Mouse (Mus musculus): ENCODE measurements around the gene Slc1a7. TPM values are rescaled to one million over a fixed set of nuclear protein-coding genes. Genes with fewer than 3 reads are reported as not detected.

Gene Slc1a7
- polyA plus RNA-seq, 1 experiment from 2014 or later = 0.19 TPM

GRCm38 (mm10) chr4:107980002-107980600, 12.0 kb downstream of the Slc1a7 start:
- Histone ChIP-seq H3K36me3 (ENCODE audit: control insufficient read depth, insufficient read depth, low read length) (no peaks in the 10 kb centered on the region), H3K9ac (ENCODE audit: low read length) (no peak overlapping the region), H3K27me3 (ENCODE audit: control insufficient read depth, insufficient read depth, low read depth, low read length) (no peaks in the 10 kb centered on the region), H3K4me3 (ENCODE audit: low read length) (no peak overlapping the region), H3K4me1 (replicated peaks; ENCODE audit: control insufficient read depth, insufficient read depth, low read length) (peaks cover 9% of the 10 kb centered on the region), H3K27ac (ENCODE audit: low read length) (peak overlapping the region; percentile 37), H3K9me3 (ENCODE audit: control insufficient read depth, low read length) (no peaks in the 10 kb centered on the region), H3K4me2 (ENCODE audit: low read depth, low read length) (no peak overlapping the region)
- WGBS = 77% methylated on average over 6 of the region's 6 CpGs
- 0 out of 2 replicates have a peak, but pooled peaks have one; percentile 5 for ATAC-seq (ENCODE audit: low read depth)

DNA sequence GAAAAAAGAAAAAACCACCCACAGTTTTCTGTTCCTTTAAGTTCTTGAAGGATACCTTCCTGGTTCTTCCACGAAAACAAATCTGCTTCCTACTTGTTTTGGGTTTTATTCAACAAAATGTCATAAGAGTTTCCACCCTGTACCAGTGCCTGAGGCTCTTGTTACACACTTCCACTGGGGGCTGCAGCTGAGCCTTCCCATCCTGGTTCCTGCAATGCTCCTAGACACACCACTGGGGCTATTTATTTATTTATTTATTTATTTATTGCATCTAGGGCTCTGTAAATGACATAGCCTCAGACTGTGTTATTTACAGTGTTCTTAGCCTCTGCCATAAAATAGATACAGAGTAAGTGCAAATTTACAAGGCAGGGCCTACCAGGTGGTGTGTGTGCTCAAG, 15.6 kb downstream of the Slc1a7 start:
- Histone ChIP-seq H3K9ac (ENCODE audit: low read length) (no peak overlapping the region), H3K9me3 (ENCODE audit: control insufficient read depth, low read length) (no peaks in the 10 kb centered on the region), H3K27ac (ENCODE audit: low read length) (no peak overlapping the region), H3K4me3 (ENCODE audit: low read length) (no peak overlapping the region), H3K4me2 (ENCODE audit: low read depth, low read length) (no peak overlapping the region), H3K27me3 (ENCODE audit: control insufficient read depth, insufficient read depth, low read depth, low read length) (no peaks in the 10 kb centered on the region), H3K36me3 (ENCODE audit: control insufficient read depth, insufficient read depth, low read length) (no peaks in the 10 kb centered on the region), H3K4me1 (replicated peaks; ENCODE audit: control insufficient read depth, insufficient read depth, low read length) (peaks cover 11% of the 10 kb centered on the region)
- no peak for ATAC-seq (ENCODE audit: low read depth)
- WGBS = 69% methylated on average over 1 of the region's 1 CpGs

GRCm38 (mm10) chr4:107984282-107984981, 16.3 kb downstream of the Slc1a7 start:
- no peak overlapping the region for H3K4me3 ChIP-seq (ENCODE audit: low read length)

DNA sequence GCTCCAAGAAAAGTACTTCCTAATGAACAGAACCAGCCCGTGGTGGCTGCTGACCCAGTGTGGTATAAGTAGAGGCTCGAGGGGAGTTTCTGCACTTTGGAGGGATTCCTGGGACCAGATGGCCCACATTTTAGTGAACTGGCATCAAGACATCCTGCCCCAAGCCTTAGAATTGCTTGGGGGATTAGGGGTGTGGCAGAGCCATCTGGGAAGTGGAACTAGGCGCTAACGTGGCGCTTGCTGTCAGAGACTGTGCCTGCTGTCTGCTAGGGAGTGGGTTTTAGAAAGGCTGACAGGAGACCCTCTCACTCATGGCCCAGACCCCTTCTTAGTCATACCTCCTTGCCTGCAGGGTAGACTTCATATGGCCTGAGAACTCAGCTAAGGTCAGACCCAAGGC, 17.7 kb downstream of the Slc1a7 start:
- no peak for ATAC-seq (ENCODE audit: low read depth)
- Histone ChIP-seq H3K9me3 (ENCODE audit: control insufficient read depth, low read length) (no peaks in the 10 kb centered on the region), H3K4me2 (ENCODE audit: low read depth, low read length) (no peak overlapping the region), H3K36me3 (ENCODE audit: control insufficient read depth, insufficient read depth, low read length) (no peaks in the 10 kb centered on the region), H3K27me3 (ENCODE audit: control insufficient read depth, insufficient read depth, low read depth, low read length) (no peaks in the 10 kb centered on the region), H3K4me3 (ENCODE audit: low read length) (no peak overlapping the region), H3K4me1 (replicated peaks; ENCODE audit: control insufficient read depth, insufficient read depth, low read length) (peaks cover 11% of the 10 kb centered on the region), H3K9ac (ENCODE audit: low read length) (no peak overlapping the region), H3K27ac (ENCODE audit: low read length) (no peak overlapping the region)
- 84% methylated on average over 5 of the region's 5 CpGs for WGBS

More at GRCm38 (mm10) chr4:107984282-107984981, 16.3 kb downstream of the Slc1a7 start:
- no peaks in the 10 kb centered on the region for H3K36me3 ChIP-seq (ENCODE audit: control insufficient read depth, insufficient read depth, low read length)
- H3K9me3 ChIP-seq (ENCODE audit: control insufficient read depth, low read length) = no peaks in the 10 kb centered on the region
- no peak overlapping the region for H3K4me2 ChIP-seq (ENCODE audit: low read depth, low read length)
- no peaks in the 10 kb centered on the region for H3K27me3 ChIP-seq (ENCODE audit: control insufficient read depth, insufficient read depth, low read depth, low read length)
- peak; percentile 75 for ATAC-seq (ENCODE audit: low read depth)
- H3K4me1 ChIP-seq (replicated peaks; ENCODE audit: control insufficient read depth, insufficient read depth, low read length) = peaks cover 11% of the 10 kb centered on the region
- 37% methylated on average over 7 of the region's 7 CpGs for WGBS
- H3K9ac ChIP-seq (ENCODE audit: low read length) = no peak overlapping the region
- peak overlapping the region; percentile 70 for H3K27ac ChIP-seq (ENCODE audit: low read length)

DNA sequence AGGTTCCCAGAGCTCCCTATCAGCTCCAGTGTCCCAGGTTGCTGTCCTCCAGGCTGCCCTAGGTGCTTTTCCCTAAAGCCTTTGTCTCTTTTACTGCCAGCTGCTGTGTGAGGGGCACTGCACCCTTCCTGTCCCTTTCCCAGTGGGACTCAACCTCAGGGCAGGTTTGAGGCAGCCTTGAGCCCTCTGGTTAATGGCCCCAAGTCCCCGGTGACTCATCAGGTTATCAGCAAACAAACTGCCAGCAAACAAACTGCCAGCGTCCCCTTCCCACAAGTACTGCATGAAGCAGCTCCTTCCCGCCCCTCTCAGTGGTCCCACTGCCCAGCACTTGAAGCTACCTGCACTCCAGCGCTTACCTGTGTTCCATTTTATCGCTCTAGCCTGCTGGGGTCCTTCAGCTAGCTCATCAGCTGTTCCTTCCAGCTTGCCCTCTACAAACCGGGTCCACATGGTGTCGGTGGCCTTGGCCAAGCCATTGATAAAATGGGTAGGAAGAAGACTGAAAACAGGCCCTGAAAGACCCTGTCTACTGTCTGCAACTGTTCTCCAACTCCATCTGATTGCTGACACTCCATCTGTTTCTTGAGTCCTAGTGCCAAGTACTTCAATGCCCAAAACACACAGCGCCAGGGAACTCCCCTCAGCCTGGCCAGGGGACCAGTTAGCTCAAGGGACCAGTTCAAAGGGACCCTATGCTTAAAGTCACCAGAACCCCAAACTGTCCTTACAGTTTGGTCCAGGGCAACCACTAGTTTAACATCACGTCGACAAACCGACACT, 18.4 kb downstream of the Slc1a7 start:
- no peak overlapping the region for H3K9ac ChIP-seq (ENCODE audit: low read length)
- no peak for ATAC-seq (ENCODE audit: low read depth)
- 75% methylated on average over 11 of the region's 11 CpGs for WGBS

DNA sequence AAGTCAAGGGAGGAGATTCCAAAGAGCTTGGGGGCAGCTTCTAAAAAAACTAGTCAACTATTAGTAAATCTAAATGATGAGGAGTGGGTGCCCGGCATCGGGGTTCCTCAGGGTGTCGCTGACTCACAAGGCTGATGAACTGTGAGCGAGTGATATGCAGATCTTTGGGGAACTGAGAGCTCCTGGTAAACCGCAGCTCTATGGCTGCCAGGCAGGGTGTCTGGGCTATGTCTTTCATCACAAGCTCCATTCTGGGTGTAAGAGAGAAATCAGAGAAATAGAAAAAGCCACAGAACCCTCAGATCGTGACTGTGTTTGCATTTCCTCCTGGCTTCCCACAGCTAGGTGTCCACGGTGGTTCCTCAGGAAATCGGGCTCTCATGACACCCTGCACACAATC, 20.8 kb downstream of the Slc1a7 start:
- no peak overlapping the region for H3K27ac ChIP-seq (ENCODE audit: low read length)
- no peak for ATAC-seq (ENCODE audit: low read depth)
- H3K9me3 ChIP-seq (ENCODE audit: control insufficient read depth, low read length) = no peaks in the 10 kb centered on the region
- H3K36me3 ChIP-seq (ENCODE audit: control insufficient read depth, insufficient read depth, low read length) = no peaks in the 10 kb centered on the region
- H3K4me3 ChIP-seq (ENCODE audit: low read length) = no peak overlapping the region
- peaks cover 15% of the 10 kb centered on the region for H3K4me1 ChIP-seq (replicated peaks; ENCODE audit: control insufficient read depth, insufficient read depth, low read length)
- H3K4me2 ChIP-seq (ENCODE audit: low read depth, low read length) = no peak overlapping the region
- WGBS = 35% methylated on average over 8 of the region's 8 CpGs
- no peaks in the 10 kb centered on the region for H3K27me3 ChIP-seq (ENCODE audit: control insufficient read depth, insufficient read depth, low read depth, low read length)
- H3K9ac ChIP-seq (ENCODE audit: low read length) = no peak overlapping the region

More for the DNA sequence above, 18.4 kb downstream of the Slc1a7 start:
- no peaks in the 10 kb centered on the region for H3K9me3 ChIP-seq (ENCODE audit: control insufficient read depth, low read length)
- no peaks in the 10 kb centered on the region for H3K27me3 ChIP-seq (ENCODE audit: control insufficient read depth, insufficient read depth, low read depth, low read length)
- no peak overlapping the region for H3K4me3 ChIP-seq (ENCODE audit: low read length)
- H3K27ac ChIP-seq (ENCODE audit: low read length) = no peak overlapping the region
- no peak overlapping the region for H3K4me2 ChIP-seq (ENCODE audit: low read depth, low read length)
- peaks cover 13% of the 10 kb centered on the region for H3K4me1 ChIP-seq (replicated peaks; ENCODE audit: control insufficient read depth, insufficient read depth, low read length)
- H3K36me3 ChIP-seq (ENCODE audit: control insufficient read depth, insufficient read depth, low read length) = no peaks in the 10 kb centered on the region

GRCm38 (mm10) chr4:107990818-107991217, 22.7 kb downstream of the Slc1a7 start:
- ATAC-seq (ENCODE audit: low read depth) = 0 out of 2 replicates have a peak, but pooled peaks have one; percentile 8
- no peaks in the 10 kb centered on the region for H3K36me3 ChIP-seq (ENCODE audit: control insufficient read depth, insufficient read depth, low read length)
- no peak overlapping the region for H3K4me3 ChIP-seq (ENCODE audit: low read length)
- H3K27me3 ChIP-seq (ENCODE audit: control insufficient read depth, insufficient read depth, low read depth, low read length) = no peaks in the 10 kb centered on the region
- H3K4me1 ChIP-seq (replicated peaks; ENCODE audit: control insufficient read depth, insufficient read depth, low read length) = peaks cover 5% of the 10 kb centered on the region
- 0 out of 2 replicates have a peak overlapping the region, but pooled peaks have one; percentile 13 for H3K27ac ChIP-seq (ENCODE audit: low read length)
- H3K9me3 ChIP-seq (ENCODE audit: control insufficient read depth, low read length) = no peaks in the 10 kb centered on the region
- H3K9ac ChIP-seq (ENCODE audit: low read length) = no peak overlapping the region
- no peak overlapping the region for H3K4me2 ChIP-seq (ENCODE audit: low read depth, low read length)
- 53% methylated on average over 5 of the region's 5 CpGs for WGBS

DNA sequence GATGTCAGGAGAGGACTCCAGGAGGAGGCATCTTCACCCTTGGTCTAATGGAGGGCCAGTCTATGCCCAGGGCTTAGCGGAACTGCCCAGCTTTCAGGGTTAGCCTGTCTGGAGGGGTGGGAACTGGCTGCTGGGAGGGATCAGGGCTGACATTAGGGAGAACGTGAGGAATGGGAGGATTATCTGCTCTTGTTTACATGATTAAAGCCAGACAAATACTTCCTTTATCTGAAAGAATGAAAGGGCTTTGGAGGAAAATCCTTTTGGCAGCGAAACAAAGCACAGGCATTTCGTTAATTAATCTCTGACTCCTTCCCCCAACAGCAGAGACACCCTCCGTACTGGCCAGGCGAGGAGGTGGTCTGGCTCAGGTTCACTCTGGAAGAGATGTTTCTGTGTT, 23.7 kb downstream of the Slc1a7 start:
- Histone ChIP-seq H3K9ac (ENCODE audit: low read length) (no peak overlapping the region), H3K4me3 (ENCODE audit: low read length) (no peak overlapping the region), H3K27me3 (ENCODE audit: control insufficient read depth, insufficient read depth, low read depth, low read length) (no peaks in the 10 kb centered on the region), H3K4me2 (ENCODE audit: low read depth, low read length) (no peak overlapping the region), H3K4me1 (replicated peaks; ENCODE audit: control insufficient read depth, insufficient read depth, low read length) (peaks cover 5% of the 10 kb centered on the region), H3K9me3 (ENCODE audit: control insufficient read depth, low read length) (no peaks in the 10 kb centered on the region), H3K27ac (ENCODE audit: low read length) (no peak overlapping the region), H3K36me3 (ENCODE audit: control insufficient read depth, insufficient read depth, low read length) (no peaks in the 10 kb centered on the region)
- peak; percentile 75 for ATAC-seq (ENCODE audit: low read depth)
- WGBS = 8% methylated on average over 6 of the region's 6 CpGs

DNA sequence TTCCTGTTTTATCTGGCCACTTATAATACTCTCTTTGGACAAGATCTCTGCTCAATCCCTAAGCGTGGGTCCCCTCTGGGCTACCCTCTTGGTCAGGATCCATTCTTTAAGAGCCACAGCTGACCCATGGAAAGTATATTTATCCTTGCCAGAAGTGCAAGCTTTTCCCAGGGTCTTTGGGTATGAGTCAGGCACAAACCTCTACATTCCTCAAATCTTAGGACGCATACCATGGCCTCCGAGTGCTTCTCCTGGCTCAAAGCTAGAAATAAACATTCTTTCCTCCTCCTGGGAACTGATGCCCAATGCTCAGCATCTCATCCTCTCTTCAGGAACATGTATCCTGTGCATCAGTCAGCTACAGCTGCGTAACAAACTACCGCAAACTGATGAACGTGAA, 26.9 kb downstream of the Slc1a7 start:
- no peaks in the 10 kb centered on the region for H3K36me3 ChIP-seq (ENCODE audit: control insufficient read depth, insufficient read depth, low read length)
- no peak overlapping the region for H3K4me2 ChIP-seq (ENCODE audit: low read depth, low read length)
- H3K9ac ChIP-seq (ENCODE audit: low read length) = no peak overlapping the region
- H3K27ac ChIP-seq (ENCODE audit: low read length) = no peak overlapping the region
- ATAC-seq (ENCODE audit: low read depth) = no peak
- no peak overlapping the region for H3K4me3 ChIP-seq (ENCODE audit: low read length)
- H3K9me3 ChIP-seq (ENCODE audit: control insufficient read depth, low read length) = no peaks in the 10 kb centered on the region
- peaks cover 9% of the 10 kb centered on the region for H3K4me1 ChIP-seq (replicated peaks; ENCODE audit: control insufficient read depth, insufficient read depth, low read length)
- WGBS = 82% methylated on average over 6 of the region's 6 CpGs
- H3K27me3 ChIP-seq (ENCODE audit: control insufficient read depth, insufficient read depth, low read depth, low read length) = no peaks in the 10 kb centered on the region

Data from lung, embryonic 16.5 days (tissue).